Mouse (Mus musculus): Measurements from ENCODE around the gene Ywhab. TPM values are rescaled to one million over a fixed set of nuclear protein-coding genes. Genes with fewer than 3 reads are reported as not detected.

The Ywhab gene
- polyA plus RNA-seq, 1 experiment from 2014 or later, result 340 TPM

DNA sequence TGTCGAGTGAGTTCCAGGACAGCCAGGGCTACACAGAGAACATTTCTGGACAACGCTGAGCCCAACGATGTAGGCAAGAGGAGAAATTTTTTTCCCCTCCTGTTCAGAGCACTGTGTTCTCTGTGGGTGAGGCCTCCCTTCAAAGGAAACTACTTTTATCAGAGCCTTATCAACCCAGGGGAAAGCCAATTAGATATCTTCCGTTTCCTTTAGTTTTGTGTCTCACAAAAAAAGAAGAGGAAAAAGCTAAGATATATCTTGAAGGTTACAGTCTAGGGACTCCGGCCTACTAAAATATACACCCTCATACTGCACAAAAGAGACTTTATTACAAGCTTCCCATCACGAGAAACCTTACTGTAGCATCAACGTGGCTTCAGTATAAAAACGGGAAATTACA is 7.5 kb upstream of the Ywhab start:
- no peak for ATAC-seq (ENCODE audit: insufficient number of reproducible peaks, insufficient read depth, low FRiP score, low TSS enrichment)
- Histone ChIP-seq H3K4me2 (replicated peaks) (no peak overlapping the region), H3K4me1 (no peaks in the 10 kb centered on the region), H3K9me3 (no peaks in the 10 kb centered on the region), H3K4me3 (no peak overlapping the region), H3K36me3 (no peaks in the 10 kb centered on the region), H3K9ac (no peak overlapping the region), H3K27me3 (no peaks in the 10 kb centered on the region), H3K27ac (no peak overlapping the region)
- 81% methylated on average over 8 of the region's 8 CpGs for WGBS

DNA sequence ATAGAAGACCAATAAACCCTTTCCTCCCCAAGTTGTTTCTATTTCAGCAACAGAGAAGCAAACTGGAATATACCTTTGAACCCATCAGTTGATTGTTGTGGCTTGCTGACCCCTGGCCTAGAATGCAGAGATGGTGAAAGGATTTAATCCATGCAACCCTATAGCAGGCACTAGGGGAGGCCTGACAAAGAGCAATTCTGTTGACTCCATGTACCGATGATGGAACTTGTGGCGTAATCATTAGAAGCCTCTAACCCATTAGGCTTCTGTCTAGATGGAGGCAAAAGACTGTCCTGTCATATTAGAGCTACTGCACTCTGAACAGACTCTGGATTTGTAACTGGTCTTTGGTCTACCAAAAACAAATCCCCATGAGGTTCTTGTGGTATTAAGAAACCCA is 1.9 kb upstream of the Ywhab start:
- Histone ChIP-seq H3K4me3 (no peak overlapping the region), H3K9ac (no peak overlapping the region), H3K36me3 (no peaks in the 10 kb centered on the region), H3K27ac (no peak overlapping the region), H3K4me2 (replicated peaks) (no peak overlapping the region), H3K9me3 (no peaks in the 10 kb centered on the region), H3K4me1 (peaks cover 16% of the 10 kb centered on the region), H3K27me3 (no peaks in the 10 kb centered on the region)
- no peak for ATAC-seq (ENCODE audit: insufficient number of reproducible peaks, insufficient read depth, low FRiP score, low TSS enrichment)
- 87% methylated on average over 2 of the region's 2 CpGs for WGBS

DNA sequence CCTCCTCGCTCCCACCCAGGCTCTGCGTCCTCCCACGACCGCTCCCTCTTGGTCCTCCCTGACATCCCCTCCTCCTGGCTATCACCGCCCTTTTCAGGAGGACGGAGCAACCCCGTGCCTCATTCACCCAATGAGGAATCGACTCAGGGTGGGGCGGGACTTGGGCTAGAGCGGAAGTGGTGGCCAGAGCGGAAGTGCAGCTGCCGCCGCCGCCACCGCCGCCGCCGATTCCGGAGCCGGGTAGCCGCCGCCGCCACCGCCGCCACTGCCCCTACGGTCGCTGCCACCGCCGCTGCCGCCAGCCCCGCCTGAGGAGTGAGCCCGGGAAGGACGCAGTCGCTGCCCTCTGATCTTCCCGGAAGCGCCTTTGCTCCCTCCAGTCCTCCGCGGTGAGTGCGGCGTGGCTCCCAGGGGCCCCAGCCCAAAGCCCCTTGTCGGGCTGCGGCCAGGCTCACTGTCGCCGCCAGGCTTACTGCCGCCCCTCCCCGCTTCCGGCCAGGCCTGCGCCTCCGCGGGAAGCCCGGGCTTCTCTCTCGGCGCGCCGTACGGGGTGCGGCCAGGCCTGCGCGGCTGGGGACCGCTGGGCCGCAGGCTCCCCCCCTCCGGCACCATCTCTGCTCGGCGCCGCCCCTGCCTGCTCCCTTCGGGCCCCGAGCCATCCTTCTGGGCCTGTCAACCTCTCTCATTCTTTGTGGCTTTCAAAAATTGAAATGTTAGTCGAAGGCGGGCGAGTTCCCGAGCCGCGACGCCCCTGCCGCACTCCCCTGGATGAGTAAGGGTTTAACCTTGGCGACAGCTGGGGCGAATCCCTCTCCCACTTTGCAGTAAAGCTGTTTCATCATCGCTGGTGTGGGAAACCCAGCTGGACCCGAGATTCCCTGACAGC is 460 bp downstream of the Ywhab start:
- peak; percentile 100 for ATAC-seq (ENCODE audit: insufficient number of reproducible peaks, insufficient read depth, low FRiP score, low TSS enrichment)
- 0 out of 2 replicates have a peak, but pooled peaks cover 4% of the 10 kb centered on the region for H3K36me3 ChIP-seq
- H3K9ac ChIP-seq, result peak overlapping the region; percentile 94
- H3K4me3 ChIP-seq, result peak overlapping the region; percentile 99
- under 1% methylated on average over 79 of the region's 79 CpGs for whole genome bisulfite sequencing
- H3K27me3 ChIP-seq, result no peaks in the 10 kb centered on the region
- peak overlapping the region; percentile 71 for H3K4me2 ChIP-seq (replicated peaks)
- no peaks in the 10 kb centered on the region for H3K9me3 ChIP-seq
- peaks cover 21% of the 10 kb centered on the region for H3K4me1 ChIP-seq
- H3K27ac ChIP-seq, result peak overlapping the region; percentile 94

DNA sequence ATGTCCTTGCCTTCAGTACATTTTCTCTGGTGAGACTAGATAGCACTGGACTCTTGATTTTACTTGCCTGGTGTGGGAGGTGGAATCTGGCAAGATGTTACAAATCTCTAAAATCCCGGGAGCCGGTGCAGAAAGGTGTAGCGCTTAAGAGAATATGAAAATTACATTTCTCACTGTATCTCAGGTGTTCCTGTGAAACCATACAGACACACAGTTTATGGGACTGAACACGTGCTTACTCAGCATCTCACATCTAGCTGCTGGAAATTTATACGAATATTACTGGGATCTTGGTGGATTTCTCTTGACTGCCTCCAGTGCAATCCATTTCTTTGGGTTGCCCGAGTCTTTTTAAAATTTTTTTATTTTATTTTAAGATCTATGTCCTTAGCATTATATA is 1.5 kb downstream of the Ywhab start:
- ATAC-seq (ENCODE audit: insufficient number of reproducible peaks, insufficient read depth, low FRiP score, low TSS enrichment), result no peak
- Histone ChIP-seq H3K36me3 (0 out of 2 replicates have a peak, but pooled peaks cover 4% of the 10 kb centered on the region), H3K9me3 (no peaks in the 10 kb centered on the region), H3K27me3 (no peaks in the 10 kb centered on the region), H3K9ac (peak overlapping the region; percentile 94), H3K4me2 (replicated peaks) (peak overlapping the region; percentile 71), H3K4me3 (peak overlapping the region; percentile 99), H3K27ac (no peak overlapping the region; the same call in 1 of the 2 replicates), H3K4me1 (peaks cover 22% of the 10 kb centered on the region)
- WGBS, result 83% methylated on average over 6 of the region's 6 CpGs

DNA sequence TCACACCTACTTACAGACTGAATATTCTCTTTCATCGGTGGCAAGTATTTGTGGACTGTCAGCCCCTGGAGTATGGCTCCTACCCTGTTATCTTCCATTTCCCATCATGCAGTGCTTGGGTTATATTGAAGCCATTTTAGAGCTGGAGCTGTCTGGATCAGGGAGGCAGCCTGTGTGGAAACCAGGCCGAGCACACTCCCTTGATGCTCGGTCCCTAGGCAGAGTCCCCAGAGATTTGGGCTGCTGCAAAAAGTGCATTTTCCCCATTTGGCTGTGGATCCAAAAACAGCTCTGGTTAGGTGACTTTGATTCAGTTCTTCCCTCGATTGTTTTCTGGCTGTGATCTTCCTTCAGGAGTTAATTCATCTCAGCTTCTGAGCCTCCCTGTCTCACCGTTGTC is 2.1 kb downstream of the Ywhab start:
- ATAC-seq (ENCODE audit: insufficient number of reproducible peaks, insufficient read depth, low FRiP score, low TSS enrichment), result no peak
- no peaks in the 10 kb centered on the region for H3K9me3 ChIP-seq
- peak overlapping the region; percentile 71; the same call in 1 of the 2 replicates for H3K4me2 ChIP-seq (replicated peaks)

DNA sequence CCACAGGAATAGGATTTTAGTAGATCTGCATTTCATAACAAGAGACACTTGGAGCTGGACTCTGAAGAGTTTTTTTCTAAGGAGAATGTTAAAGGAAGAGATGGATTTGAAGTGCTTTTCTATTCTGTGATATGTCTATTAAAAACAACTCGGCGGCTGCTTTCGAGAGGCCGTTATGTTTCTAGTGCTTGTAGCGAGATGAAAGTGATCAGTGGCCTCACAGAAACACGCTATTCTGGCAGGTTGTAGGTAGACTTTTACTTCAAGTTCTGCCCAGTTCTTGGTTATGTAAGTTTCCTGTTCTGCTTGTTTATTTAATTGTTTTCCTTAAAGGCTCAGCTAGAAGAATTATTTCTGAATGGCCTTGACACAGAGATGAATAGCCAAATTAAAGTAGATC is 4.2 kb downstream of the Ywhab start:
- no peak for ATAC-seq (ENCODE audit: insufficient number of reproducible peaks, insufficient read depth, low FRiP score, low TSS enrichment)
- Histone ChIP-seq H3K27ac (no peak overlapping the region), H3K27me3 (no peaks in the 10 kb centered on the region), H3K36me3 (peaks cover 8% of the 10 kb centered on the region), H3K4me1 (peaks cover 26% of the 10 kb centered on the region), H3K4me2 (replicated peaks) (no peak overlapping the region), H3K9ac (no peak overlapping the region), H3K9me3 (no peaks in the 10 kb centered on the region), H3K4me3 (no peak overlapping the region)
- 88% methylated on average over 6 of the region's 6 CpGs for WGBS

More for the DNA sequence above, 2.1 kb downstream of the Ywhab start:
- no peaks in the 10 kb centered on the region for H3K27me3 ChIP-seq
- no peak overlapping the region for H3K4me3 ChIP-seq
- H3K4me1 ChIP-seq, result peaks cover 26% of the 10 kb centered on the region
- WGBS, result 75% methylated on average over 5 of the region's 5 CpGs
- no peak overlapping the region for H3K27ac ChIP-seq
- H3K36me3 ChIP-seq, result 0 out of 2 replicates have a peak, but pooled peaks cover 4% of the 10 kb centered on the region
- H3K9ac ChIP-seq, result 0 out of 2 replicates have a peak overlapping the region, but pooled peaks have one; percentile 24

DNA sequence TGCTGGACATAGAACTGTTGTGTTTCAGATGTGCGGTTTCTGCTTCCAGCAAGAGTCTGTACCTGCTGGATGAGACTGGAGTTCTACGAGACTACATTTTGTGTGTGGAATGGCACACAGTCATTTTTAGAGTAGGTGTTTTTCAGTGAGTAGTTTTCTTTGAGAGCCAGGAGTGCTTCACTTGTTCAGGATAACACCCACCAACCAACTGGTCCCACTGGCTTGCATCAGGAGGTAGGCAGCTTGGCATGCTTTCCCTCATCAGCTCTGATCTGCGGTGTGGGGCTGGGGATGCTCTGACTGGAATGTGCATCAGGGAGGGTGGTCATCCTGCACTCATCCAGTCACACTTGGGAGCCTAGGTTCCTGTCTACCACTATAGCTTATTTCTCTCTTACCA is 7.9 kb downstream of the Ywhab start:
- WGBS, result 92% methylated on average over 3 of the region's 3 CpGs
- H3K4me3 ChIP-seq, result no peak overlapping the region
- H3K27ac ChIP-seq, result no peak overlapping the region
- H3K4me2 ChIP-seq (replicated peaks), result no peak overlapping the region
- H3K9me3 ChIP-seq, result no peaks in the 10 kb centered on the region
- no peak overlapping the region for H3K9ac ChIP-seq
- ATAC-seq (ENCODE audit: insufficient number of reproducible peaks, insufficient read depth, low FRiP score, low TSS enrichment), result no peak
- H3K27me3 ChIP-seq, result no peaks in the 10 kb centered on the region
- peaks cover 8% of the 10 kb centered on the region for H3K36me3 ChIP-seq
- peaks cover 31% of the 10 kb centered on the region for H3K4me1 ChIP-seq

DNA sequence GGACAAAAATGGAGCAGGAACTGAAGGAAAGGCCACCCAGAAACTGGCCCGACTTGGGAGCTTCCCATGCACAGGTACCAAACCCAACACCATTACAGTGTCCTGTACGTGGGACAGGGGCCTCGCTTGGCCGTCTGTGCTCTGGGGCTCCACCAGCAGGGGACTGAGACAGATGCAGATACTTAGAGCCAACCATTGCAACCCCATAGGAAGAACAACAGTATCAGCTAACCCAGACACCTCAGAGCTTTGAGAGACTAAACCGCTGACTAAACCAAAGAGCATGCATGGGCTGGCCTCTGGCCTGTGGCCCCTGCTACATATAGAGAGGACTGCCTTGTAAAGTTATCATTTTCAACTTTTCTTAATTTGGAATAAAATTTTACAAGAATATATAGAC is 9.7 kb downstream of the Ywhab start:
- H3K4me3 ChIP-seq, result no peak overlapping the region
- no peak overlapping the region for H3K4me2 ChIP-seq (replicated peaks)
- no peak overlapping the region for H3K27ac ChIP-seq
- H3K4me1 ChIP-seq, result peaks cover 25% of the 10 kb centered on the region
- no peak for ATAC-seq (ENCODE audit: insufficient number of reproducible peaks, insufficient read depth, low FRiP score, low TSS enrichment)
- no peaks in the 10 kb centered on the region for H3K9me3 ChIP-seq
- no peak overlapping the region for H3K9ac ChIP-seq
- peaks cover 4% of the 10 kb centered on the region for H3K36me3 ChIP-seq
- no peaks in the 10 kb centered on the region for H3K27me3 ChIP-seq
- 72% methylated on average over 5 of the region's 5 CpGs for WGBS

DNA sequence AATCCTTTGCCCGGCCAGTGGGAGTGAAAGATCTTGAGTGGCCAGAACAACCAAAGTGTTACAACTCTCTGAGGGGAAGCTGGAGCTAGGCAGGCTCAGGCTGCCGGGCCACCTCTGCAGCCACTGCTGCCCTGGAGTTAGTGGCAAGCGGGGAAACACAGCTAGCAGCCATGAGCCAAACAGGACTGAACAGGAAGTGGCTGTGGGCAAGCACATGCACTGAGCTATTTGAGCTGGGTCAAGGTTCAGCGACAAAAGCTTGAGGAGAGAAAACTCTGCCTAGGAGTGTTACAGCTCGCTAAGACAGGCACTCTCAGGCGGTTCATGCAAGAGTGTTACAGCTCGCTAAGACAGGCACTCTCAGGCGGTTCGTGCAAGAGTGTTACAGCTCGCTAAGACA is 12.2 kb downstream of the Ywhab start:
- Histone ChIP-seq H3K4me3 (no peak overlapping the region), H3K27me3 (no peaks in the 10 kb centered on the region), H3K4me2 (replicated peaks) (no peak overlapping the region), H3K36me3 (peaks cover 9% of the 10 kb centered on the region), H3K9me3 (no peaks in the 10 kb centered on the region), H3K4me1 (peaks cover 20% of the 10 kb centered on the region), H3K9ac (no peak overlapping the region), H3K27ac (no peak overlapping the region)
- no peak for ATAC-seq (ENCODE audit: insufficient number of reproducible peaks, insufficient read depth, low FRiP score, low TSS enrichment)
- WGBS, result 66% methylated on average over 10 of the region's 10 CpGs

DNA sequence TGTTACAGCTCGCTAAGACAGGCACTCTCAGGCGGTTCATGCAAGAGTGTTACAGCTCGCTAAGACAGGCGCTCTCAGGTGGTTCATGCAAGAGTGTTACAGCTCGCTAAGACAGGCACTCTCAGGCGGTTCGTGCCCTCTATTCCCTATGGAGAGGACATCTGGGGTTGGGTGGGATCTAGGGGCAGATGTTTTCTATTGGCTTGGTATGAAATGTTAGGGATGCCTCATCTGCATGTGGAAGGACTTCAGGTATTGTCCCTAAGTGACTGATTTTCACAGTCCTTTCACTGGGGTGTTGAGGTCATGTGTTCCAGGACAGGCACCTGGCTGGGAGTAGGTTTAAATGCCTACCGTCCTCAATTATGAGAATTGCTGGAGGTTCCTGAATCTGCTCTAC is 12.8 kb downstream of the Ywhab start:
- no peak overlapping the region for H3K4me2 ChIP-seq (replicated peaks)
- no peak for ATAC-seq (ENCODE audit: insufficient number of reproducible peaks, insufficient read depth, low FRiP score, low TSS enrichment)
- no peak overlapping the region for H3K27ac ChIP-seq
- WGBS, result 83% methylated on average over 8 of the region's 8 CpGs
- peaks cover 12% of the 10 kb centered on the region for H3K36me3 ChIP-seq
- H3K9me3 ChIP-seq, result no peaks in the 10 kb centered on the region
- H3K4me3 ChIP-seq, result no peak overlapping the region
- H3K27me3 ChIP-seq, result no peaks in the 10 kb centered on the region
- peaks cover 20% of the 10 kb centered on the region for H3K4me1 ChIP-seq
- no peak overlapping the region for H3K9ac ChIP-seq

DNA sequence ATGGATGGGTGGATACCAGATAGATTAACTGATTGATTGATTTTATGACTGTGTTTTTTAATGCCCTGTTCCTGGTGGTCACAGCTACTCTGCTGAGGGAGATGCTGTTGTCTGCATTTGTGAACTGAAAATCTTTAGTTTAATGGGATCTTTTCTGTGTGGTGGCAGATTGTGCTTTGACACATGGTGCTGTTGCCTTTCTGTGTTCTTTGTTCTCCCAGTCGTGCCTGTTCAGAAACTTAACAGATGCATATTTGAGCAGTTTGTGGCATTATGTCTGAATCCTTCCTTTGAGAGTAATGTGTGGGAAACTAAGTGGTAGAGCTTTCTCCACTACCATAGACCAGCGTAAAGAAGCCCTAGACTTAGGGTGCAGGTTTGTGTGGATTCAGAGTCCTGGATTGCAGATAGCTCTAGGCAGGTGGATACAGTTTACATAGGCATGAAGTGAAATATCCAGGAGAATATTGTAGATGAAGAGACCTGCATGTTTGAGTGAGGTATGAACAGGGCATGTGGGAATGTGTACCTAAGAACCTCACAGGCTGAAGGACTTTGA is 13.3 kb downstream of the Ywhab start:
- H3K4me3 ChIP-seq, result no peak overlapping the region
- H3K27me3 ChIP-seq, result no peaks in the 10 kb centered on the region
- no peak overlapping the region for H3K9ac ChIP-seq
- peaks cover 20% of the 10 kb centered on the region for H3K4me1 ChIP-seq
- WGBS, result 83% methylated on average over 2 of the region's 2 CpGs
- H3K4me2 ChIP-seq (replicated peaks), result no peak overlapping the region
- H3K27ac ChIP-seq, result no peak overlapping the region
- ATAC-seq (ENCODE audit: insufficient number of reproducible peaks, insufficient read depth, low FRiP score, low TSS enrichment), result no peak
- no peaks in the 10 kb centered on the region for H3K9me3 ChIP-seq
- peaks cover 17% of the 10 kb centered on the region for H3K36me3 ChIP-seq

DNA sequence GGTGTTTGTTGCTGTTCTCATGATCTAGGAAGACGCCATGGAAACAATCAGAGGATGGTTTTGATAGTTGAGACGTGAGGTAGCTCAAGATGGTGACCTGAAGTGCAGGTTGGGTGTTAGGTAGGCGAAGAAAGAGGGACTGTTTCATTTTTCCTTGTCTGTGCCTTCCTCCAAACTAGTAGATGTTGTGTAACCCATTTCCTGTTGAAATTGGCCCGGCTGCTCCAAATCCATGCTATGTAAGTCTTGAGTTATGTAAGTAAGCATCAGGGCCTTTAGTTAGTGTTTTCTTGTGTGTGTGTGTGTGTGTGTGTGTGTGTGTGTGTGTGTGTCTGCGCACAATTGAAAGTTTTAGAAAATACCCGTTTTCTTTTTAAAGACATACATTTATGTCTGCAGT is 14.5 kb downstream of the Ywhab start:
- Histone ChIP-seq H3K27ac (no peak overlapping the region), H3K4me1 (peaks cover 20% of the 10 kb centered on the region), H3K9me3 (no peaks in the 10 kb centered on the region), H3K4me3 (no peak overlapping the region), H3K4me2 (replicated peaks) (no peak overlapping the region), H3K27me3 (no peaks in the 10 kb centered on the region), H3K36me3 (peaks cover 27% of the 10 kb centered on the region), H3K9ac (no peak overlapping the region)
- 87% methylated on average over 6 of the region's 6 CpGs for WGBS
- no peak for ATAC-seq (ENCODE audit: insufficient number of reproducible peaks, insufficient read depth, low FRiP score, low TSS enrichment)
